Mouse (Mus musculus): ENCODE results near the gene Scn9a.

GRCm38 (mm10) chr2:66494556-66494955 is 140.2 kb downstream of the Scn9a start:
- TF ChIP-seq POLR2A (IDR thresholded peaks at IDR 0.05; ENCODE audit: low read depth, low read length) = no peak
- no peak for TF ChIP-seq CTCF (IDR thresholded peaks at IDR 0.05; ENCODE audit: extremely low read depth, insufficient read length, insufficient replicate concordance, low read depth, low read length)
